Mouse (Mus musculus) gastrocnemius, postnatal 25 days (tissue): ENCODE measurements around the gene Jpt1. TPM values are rescaled to one million over a fixed set of nuclear protein-coding genes. Genes with fewer than 3 reads are reported as not detected.

Experiments
- microRNA-seq, 2 experiments: library from miRNA; unstranded; fragments of <30 nt; microRNA quantifications; one replicate each; pipeline ENCODE4 v1.2.0; 2021; ENCODE audit warnings: borderline replicate concordance in 2 of 2
- total RNA-seq, 2 experiments: library from RNA; stranded (reverse); gene quantifications; 1 replicate in 1 of 2; 2 replicates in 1 of 2; pipeline ENCODE4 v1.2.3; 2021

Gene Jpt1
- total RNA-seq, 2 experiments from 2014 or later: 36.9 to 41.2 TPM

Small RNA genes within 50 kb of the gene (microRNA-seq; reads per million reads assigned to microRNA genes)
- 0 reads per million in 2 experiments for gene Mir3968

Other genes starting within 250 kb of the Jpt1 start
- gene Grin2c, start 247.1 kb downstream of the Jpt1 start, total RNA-seq: under 1 TPM in 1 of 2 experiments, not detected in 1; 0.05 TPM
- 1 to 10 TPM; 3.6 to 3.8 TPM for gene Fdxr, start 237.3 kb downstream of the Jpt1 start, total RNA-seq
- 1 to 10 TPM; 2.9 to 3.6 TPM for gene Fads6, start 216.7 kb downstream of the Jpt1 start, total RNA-seq
- gene Otop2, start 207.2 kb downstream of the Jpt1 start, total RNA-seq: not detected
- under 1 TPM; 0.56 to 0.97 TPM for gene Ush1g, start 192.3 kb downstream of the Jpt1 start, total RNA-seq
- gene Otop3, start 179.7 kb downstream of the Jpt1 start, total RNA-seq: not detected
- 1 to 10 TPM; 1.4 to 2.8 TPM for gene Hid1, start 146.6 kb downstream of the Jpt1 start, total RNA-seq
- 1 to 10 TPM; 3.1 to 4.0 TPM for gene Cdr2l, start 132.5 kb downstream of the Jpt1 start, total RNA-seq
- gene Mrpl58, start 110.6 kb downstream of the Jpt1 start, total RNA-seq: 10 to 100 TPM; 86.6 to 96.1 TPM
- gene Atp5h, start 94.4 kb downstream of the Jpt1 start, total RNA-seq: 100 to 1,000 TPM; 909 to 922 TPM
- gene Kctd2, start 94.3 kb downstream of the Jpt1 start, total RNA-seq: 10 to 100 TPM; 13.4 to 14.4 TPM
- not detected for gene Trim80, start 73.8 kb downstream of the Jpt1 start, total RNA-seq
- not detected for gene Slc16a5, start 51.9 kb downstream of the Jpt1 start, total RNA-seq
- 1 to 10 TPM in 1 of 2 experiments, under 1 TPM in 1; 0.94 to 1.0 TPM for gene Armc7, start 38.7 kb downstream of the Jpt1 start, total RNA-seq
- gene Nt5c, start 22.5 kb downstream of the Jpt1 start, total RNA-seq: 10 to 100 TPM in 1 of 2 experiments, 1 to 10 TPM in 1; 8.7 to 11.2 TPM
- gene Sumo2, start 21.9 kb upstream of the Jpt1 start, total RNA-seq: 100 to 1,000 TPM; 119 to 122 TPM
- 10 to 100 TPM; 21.4 to 23.8 TPM for gene Nup85, start 50.0 kb upstream of the Jpt1 start, total RNA-seq
- gene Mrps7, start 89.5 kb upstream of the Jpt1 start, total RNA-seq: 10 to 100 TPM; 62.2 to 67.5 TPM
- gene Gga3, start 89.7 kb upstream of the Jpt1 start, total RNA-seq: 10 to 100 TPM; 10.8 to 12.5 TPM
- gene Mif4gd, start 98.6 kb upstream of the Jpt1 start, total RNA-seq: 10 to 100 TPM; 35.1 to 54.4 TPM
- 10 to 100 TPM; 44.7 to 58.7 TPM for gene Slc25a19, start 113.9 kb upstream of the Jpt1 start, total RNA-seq
- 10 to 100 TPM; 56.5 to 58.2 TPM for gene Grb2, start 194.2 kb upstream of the Jpt1 start, total RNA-seq